ENCODE assay signal across 13 mouse cellular contexts in the genomic region with DNA sequence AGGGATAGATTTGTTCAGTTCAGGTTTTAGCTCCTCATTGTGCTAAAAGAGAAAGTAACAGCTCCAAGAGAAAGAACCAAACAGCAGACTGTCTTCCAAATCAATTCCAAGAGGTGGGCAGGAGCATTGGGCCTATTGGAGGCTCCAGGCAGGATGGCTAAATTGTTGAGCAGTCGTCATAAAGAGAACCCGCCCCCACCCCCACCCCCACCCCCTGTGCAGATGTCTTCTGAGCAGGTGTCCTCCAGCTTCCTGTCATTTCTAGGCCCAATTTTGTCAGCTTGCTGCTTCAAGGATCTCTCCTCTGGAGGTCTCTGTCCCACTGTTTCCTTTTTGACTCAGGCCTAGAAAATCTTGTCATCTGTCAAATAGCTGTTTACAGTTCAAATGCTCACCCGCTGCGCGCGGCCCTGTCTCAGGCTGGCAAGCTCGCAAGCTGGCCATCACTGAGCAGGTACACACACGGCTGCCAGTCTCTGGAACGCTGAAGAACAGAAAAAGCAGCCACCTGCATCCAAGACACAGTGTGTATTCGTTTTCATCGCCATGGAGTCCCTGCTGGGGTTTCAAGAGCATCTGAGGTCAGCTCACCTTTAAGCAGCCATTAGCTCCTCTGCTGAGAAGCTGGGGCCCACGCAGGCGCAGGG.
A peak's percentile ranks its signal among the peaks of the same experiment; 100 is the strongest.
DNase-seq lines count a peak whose midpoint lies in the region; ATAC-seq lines count a peak whose summit lies in the region.
"Had no signal": no experiment of that assay in that cellular context is flagged by ENCODE, and none has a peak within 500 bp of the region (broad histone marks: within the 10 kb centered on the region; RNA-seq: fewer than 3 reads in every experiment).

No protein-coding gene starts in this region.

- WGBS in midbrain, embryonic 16.5 days: 38% methylated on average over 13 of the region's 13 CpGs
- 56% methylated on average over 13 of the region's 13 CpGs for WGBS in embryonic facial prominence, embryonic 10.5 days

- no peaks in the 10 kb centered on the region for H3K27me3 ChIP-seq in midbrain, embryonic 16.5 days (ENCODE audit: control insufficient read depth, insufficient read depth, low read depth, low read length)
- H3K27me3 ChIP-seq in embryonic facial prominence, embryonic 10.5 days (replicated peaks; ENCODE audit: low read depth, poor library complexity, severe bottlenecking): no peaks in the 10 kb centered on the region
- H3K27me3 ChIP-seq: liver, embryonic 13.5 days; neural tube, embryonic 15.5 days had no signal

- no peaks in the 10 kb centered on the region for H3K4me1 ChIP-seq in midbrain, embryonic 16.5 days (ENCODE audit: control insufficient read depth, insufficient read depth, low read length)
- peaks cover 8% of the 10 kb centered on the region; the same call in 1 of the 2 replicates for H3K4me1 ChIP-seq in embryonic facial prominence, embryonic 10.5 days
- H3K4me1 ChIP-seq: liver, embryonic 13.5 days had no signal

- H3K27ac ChIP-seq in midbrain, embryonic 16.5 days (ENCODE audit: low read length): no peak overlapping the region; the same call in 1 of the 2 replicates
- H3K27ac ChIP-seq in embryonic facial prominence, embryonic 10.5 days (replicated peaks): no peak overlapping the region
- H3K27ac ChIP-seq: layer of hippocampus, adult 2 months; liver, embryonic 13.5 days; neural tube, embryonic 15.5 days had no signal

- no peaks in the 10 kb centered on the region for H3K9me3 ChIP-seq in midbrain, embryonic 16.5 days (replicated peaks; ENCODE audit: control insufficient read depth, low read length, poor library complexity, severe bottlenecking)
- H3K9me3 ChIP-seq in embryonic facial prominence, embryonic 10.5 days: no peaks in the 10 kb centered on the region
- H3K9me3 ChIP-seq: liver, embryonic 13.5 days; neural tube, embryonic 15.5 days had no signal

- H3K36me3 ChIP-seq in midbrain, embryonic 16.5 days (ENCODE audit: control insufficient read depth, insufficient read depth, low read length): no peaks in the 10 kb centered on the region
- no peaks in the 10 kb centered on the region for H3K36me3 ChIP-seq in embryonic facial prominence, embryonic 10.5 days (replicated peaks)
- H3K36me3 ChIP-seq: liver, embryonic 13.5 days; neural tube, embryonic 15.5 days had no signal

- peak; percentile 4 for DNase-seq in 3134 (ENCODE audit: extremely low read depth, insufficient read length, low spot score)
- peak; percentile 24 for DNase-seq in Muller cell, postnatal 12 days (ENCODE audit: inconsistent ontology term)
- DNase-seq in cerebellum, adult 9-11 months: peak; percentile 77
- DNase-seq in heart, adult 8-10 months (ENCODE audit: low spot score): no peak
- DNase-seq in embryonic facial prominence, embryonic 10.5 days (ENCODE audit: low spot score): no peak
- DNase-seq in frontal cortex, adult 2 months (ENCODE audit: extremely low spot score in 1 of 2, low spot score in 1 of 2): no peak
- DNase-seq: adrenal gland, postnatal 14 days; kidney, adult 9 months; liver, embryonic 13.5 days; lung, postnatal 10 days had no signal

- H3K4me2 ChIP-seq in midbrain, embryonic 16.5 days (ENCODE audit: low read length): no peak overlapping the region
- H3K4me2 ChIP-seq: liver, embryonic 13.5 days; neural tube, embryonic 15.5 days had no signal

- no peak overlapping the region for H3K9ac ChIP-seq in midbrain, embryonic 16.5 days (ENCODE audit: low read depth, low read length)
- H3K9ac ChIP-seq: liver, embryonic 13.5 days; neural tube, embryonic 15.5 days had no signal

- peak; percentile 42; the same call in 1 of the 2 replicates for ATAC-seq in midbrain, embryonic 16.5 days

- no peak overlapping the region for H3K4me3 ChIP-seq in midbrain, embryonic 16.5 days (ENCODE audit: low read depth, low read length)
- H3K4me3 ChIP-seq in embryonic facial prominence, embryonic 10.5 days: no peak overlapping the region
- H3K4me3 ChIP-seq: layer of hippocampus, adult 2 months; liver, embryonic 13.5 days; neural tube, embryonic 15.5 days had no signal

Comparison
In these comparisons a context has a peak if more than half of its experiments do, and no peak if none do; other contexts are left out.
1. DNase-seq: peak in 3134 (single experiment), Muller cell, postnatal 12 days (single experiment) and cerebellum, adult 9-11 months (single experiment); none in heart, adult 8-10 months (single experiment), embryonic facial prominence, embryonic 10.5 days (single experiment) and frontal cortex, adult 2 months (0 of 2).